Mouse (Mus musculus): ENCODE data around the gene Coasy.

The Coasy gene

GRCm38 (mm10) chr11:101063676-101064327 lies 18.6 kb upstream of the Coasy start:
- DNase-seq, result peak; percentile 62 to 65

- no peak for DNase-seq
Observed at GRCm38 (mm10) chr11:101064462-101064861, 17.9 kb upstream of the Coasy start.

GRCm38 (mm10) chr11:101065002-101065401 lies 17.4 kb upstream of the Coasy start:
- DNase-seq, result no peak

- peak; percentile 90 to 91 for DNase-seq
Observed at GRCm38 (mm10) chr11:101066549-101067412, 15.6 kb upstream of the Coasy start.

- peak; percentile 93 to 94 for DNase-seq
Observed at GRCm38 (mm10) chr11:101069391-101070188, 12.8 kb upstream of the Coasy start, which contains the start of gene Naglu. Gene Naglu, plus strand, starts transcription at chr11:101070012.

GRCm38 (mm10) chr11:101070189-101070527 lies 12.2 kb upstream of the Coasy start:
- no peak for DNase-seq

GRCm38 (mm10) chr11:101070987-101071386 lies 11.4 kb upstream of the Coasy start:
- no peak for DNase-seq

- DNase-seq, result no peak
Observed at GRCm38 (mm10) chr11:101071810-101072428, 10.4 kb upstream of the Coasy start.

GRCm38 (mm10) chr11:101078121-101078520 lies 4.2 kb upstream of the Coasy start, which contains the start of gene Hsd17b1:
Gene Hsd17b1, plus strand, starts transcription at chr11:101078411.
- no peak for DNase-seq

- DNase-seq, result no peak
Observed at GRCm38 (mm10) chr11:101079746-101080145, 2.6 kb upstream of the Coasy start.

GRCm38 (mm10) chr11:101080421-101080820 lies 1.9 kb upstream of the Coasy start:
- no peak for DNase-seq

- no peak for DNase-seq
Observed at GRCm38 (mm10) chr11:101081659-101082058, 706 bp upstream of the Coasy start.

- no peak for DNase-seq
Observed at GRCm38 (mm10) chr11:101083083-101083697, 825 bp downstream of the Coasy start.

- no peak for DNase-seq
Observed at GRCm38 (mm10) chr11:101084246-101084645, 1.9 kb downstream of the Coasy start.

- DNase-seq, result no peak
Observed at GRCm38 (mm10) chr11:101084811-101085210, 2.4 kb downstream of the Coasy start.

GRCm38 (mm10) chr11:101085617-101086322 lies 3.4 kb downstream of the Coasy start:
- DNase-seq, result no peak

GRCm38 (mm10) chr11:101086323-101086674 lies 3.9 kb downstream of the Coasy start:
- no peak for DNase-seq

GRCm38 (mm10) chr11:101086756-101087681 lies 4.7 kb downstream of the Coasy start, which contains the start of gene Mlx:
Gene Mlx, plus strand, starts transcription at chr11:101087277.
- DNase-seq, result peak; percentile 82 to 83

GRCm38 (mm10) chr11:101087682-101088055 lies 5.3 kb downstream of the Coasy start:
- no peak for DNase-seq

- no peak for DNase-seq
Observed at GRCm38 (mm10) chr11:101089931-101090330, 7.6 kb downstream of the Coasy start.

GRCm38 (mm10) chr11:101094930-101095313 lies 12.6 kb downstream of the Coasy start:
- no peak for DNase-seq

Measured in B cell, adult 2 months (primary cell).